Mouse (Mus musculus): Measurements from ENCODE around the gene Ulk1. TPM values are rescaled to one million over a fixed set of nuclear protein-coding genes. Genes with fewer than 3 reads are reported as not detected.

Gene Ulk1
- 126 TPM for total RNA-seq (2023)

GRCm38 (mm10) chr5:110809667-110810325, at the start of gene Ulk1:
Gene Ulk1 (minus strand): TSS chr5:110810097.

GRCm38 (mm10) chr5:110839678-110840365, 29.9 kb upstream of the Ulk1 start, which contains the start of the genes Hscb and Chek2:
Gene Hscb (minus strand): TSS chr5:110839777.
Gene Chek2 (plus strand): TSS chr5:110839979.

GRCm38 (mm10) chr5:110779998-110780760, 29.7 kb downstream of the Ulk1 start, which contains the start of gene Pus1:
Gene Pus1 (minus strand): TSS chr5:110780659.

DNA sequence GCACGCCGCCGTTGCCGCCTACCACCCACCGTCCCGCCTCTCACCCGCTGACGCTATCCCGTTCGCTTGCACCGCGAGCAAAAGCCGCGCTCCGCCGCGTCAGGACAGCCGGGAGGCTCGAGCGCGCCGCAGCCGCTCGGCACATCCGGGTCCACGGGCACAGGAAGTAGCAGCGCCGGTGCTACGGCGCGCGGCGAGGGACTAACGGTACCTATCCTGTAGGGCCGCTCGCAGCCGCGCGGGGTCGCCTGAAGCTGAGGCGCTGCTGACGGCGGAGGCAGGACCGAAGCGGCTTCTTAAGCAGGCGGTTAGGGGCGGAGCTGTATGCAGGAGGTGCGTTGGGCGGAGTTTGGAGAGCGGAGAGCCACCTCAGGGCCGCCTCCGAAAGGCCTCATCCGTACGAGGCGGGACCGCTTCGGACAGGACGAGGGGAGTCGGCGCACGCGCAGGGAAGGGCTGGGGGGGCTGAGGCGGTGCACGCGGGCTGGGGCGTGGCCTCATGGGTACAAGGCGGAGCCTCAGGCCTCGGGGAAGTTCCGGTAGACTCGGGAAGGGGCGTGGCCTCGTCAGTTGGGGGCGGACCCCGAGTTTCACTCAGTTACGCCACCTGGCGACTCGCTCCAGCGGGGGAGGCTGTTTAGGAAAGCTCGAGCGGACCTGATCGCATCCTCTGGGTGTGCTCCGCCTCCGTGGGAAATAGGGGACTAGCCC, 39.3 kb downstream of the Ulk1 start, which contains the start of gene Ep400:
TSS of gene Ep400 (minus strand) at position 270 of the 711 bp plus-strand sequence.

Other genes starting within 250 kb of the Ulk1 start
- 48.2 TPM for gene Noc4l, start 156.7 kb downstream of the Ulk1 start, total RNA-seq (2023)
- 65.7 TPM for gene Ddx51, start 156.6 kb downstream of the Ulk1 start, total RNA-seq (2023)
- 255 TPM for gene Ep400, start 39.4 kb downstream of the Ulk1 start, total RNA-seq (2023)
- gene Pus1, start 29.4 kb downstream of the Ulk1 start, total RNA-seq (2023), result 33.0 TPM
- gene Hscb, start 29.7 kb upstream of the Ulk1 start, total RNA-seq (2023), result 18.5 TPM
- gene Chek2, start 29.9 kb upstream of the Ulk1 start, total RNA-seq (2023), result 3.2 TPM
- 44.3 TPM for gene Ttc28, start 69.7 kb upstream of the Ulk1 start, total RNA-seq (2023)